Mouse (Mus musculus): ENCODE results near the gene Robo2.
"Not testable (repeated sequence)": the region's sequence is repeated elsewhere in the genome, so short reads cannot be mapped to it uniquely, and the experiment has no call there.

Gene Robo2

DNA sequence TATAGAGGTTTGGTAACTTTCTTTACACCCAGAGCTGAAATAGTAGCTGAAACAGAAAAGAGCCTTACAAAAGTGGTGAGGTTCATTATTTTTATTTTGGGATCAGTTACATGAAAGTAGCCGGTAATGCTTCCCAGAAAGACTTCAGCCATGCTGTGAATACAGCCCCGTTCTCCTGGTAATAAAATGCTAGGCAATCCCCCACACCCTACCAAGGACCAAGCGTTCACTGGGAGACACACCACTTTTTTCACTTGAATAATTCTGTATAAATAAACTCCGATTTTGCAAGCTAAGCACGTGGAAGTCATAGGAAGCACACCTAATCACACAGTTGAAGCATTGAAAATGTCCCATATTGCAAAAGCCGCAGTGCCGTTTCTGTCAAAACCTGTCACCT, 341.0 kb downstream of the Robo2 start:
- no peak for DNase-seq (ENCODE audit: low spot score in 2 of 2)

DNA sequence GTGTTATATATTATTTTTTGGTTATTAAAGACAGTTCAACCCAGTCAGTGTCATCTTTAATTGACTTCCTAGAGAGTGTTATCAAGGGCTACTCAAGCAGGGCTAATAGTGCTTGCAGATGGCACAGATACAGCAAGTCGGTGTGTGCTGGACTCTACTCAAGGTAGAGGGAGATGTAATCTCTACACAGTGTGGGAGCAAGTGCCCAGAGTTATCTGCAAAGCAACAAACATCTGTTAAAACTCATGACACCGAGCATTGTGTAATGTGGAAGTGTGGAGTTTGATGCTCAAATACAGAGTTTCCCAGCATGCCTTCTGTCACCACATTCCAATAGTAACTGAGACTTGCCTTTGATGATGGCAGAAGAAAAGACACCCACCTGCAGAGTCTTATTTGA, 345.7 kb downstream of the Robo2 start:
- no peak for DNase-seq (ENCODE audit: low spot score in 2 of 2)

DNA sequence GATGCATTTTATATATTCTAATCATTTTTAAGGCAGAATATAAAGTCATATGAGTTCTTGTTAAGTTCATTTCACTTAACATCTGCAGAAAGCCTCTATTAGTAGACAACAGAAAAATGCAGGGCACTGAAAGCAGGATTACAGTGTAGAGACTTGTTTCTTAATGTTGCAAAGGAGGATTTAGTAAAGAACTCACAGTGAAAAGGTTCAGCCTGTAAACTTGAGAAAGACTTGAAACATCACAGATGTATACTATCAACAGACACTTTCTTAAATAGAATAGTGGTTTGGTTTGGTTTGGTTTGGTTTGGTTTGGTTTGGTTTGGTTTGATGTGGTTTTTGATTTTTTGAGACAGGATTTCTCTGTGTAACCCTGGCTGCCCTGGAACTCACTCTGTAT, 349.7 kb downstream of the Robo2 start:
- no peak for DNase-seq (ENCODE audit: low spot score in 2 of 2)

- DNase-seq (ENCODE audit: low spot score in 2 of 2) = no peak
These were observed 350.1 kb downstream of the Robo2 start for GRCm38 (mm10) chr16:74061479-74061878.

DNA sequence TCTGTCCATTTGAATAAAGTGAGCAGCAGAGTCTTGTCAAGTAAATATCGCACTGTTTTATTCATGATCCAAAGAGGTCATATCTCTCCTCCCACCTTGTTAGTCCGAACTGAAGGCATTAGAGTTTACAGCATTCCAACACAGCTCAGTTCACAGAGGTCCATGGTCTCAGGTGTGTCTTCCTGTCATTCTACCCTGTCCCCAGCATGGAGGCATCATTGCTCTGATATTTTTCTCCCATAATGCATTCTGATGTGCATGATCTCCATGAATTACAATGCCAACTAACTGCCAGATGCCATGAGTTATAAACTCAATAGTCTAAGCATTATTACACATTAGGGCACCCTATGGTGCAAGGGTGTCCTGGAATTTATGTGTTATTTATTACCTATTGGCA, 354.7 kb downstream of the Robo2 start:
- no peak for DNase-seq (ENCODE audit: low spot score in 2 of 2)

GRCm38 (mm10) chr16:74056210-74056609, 355.4 kb downstream of the Robo2 start:
- no peak for DNase-seq (ENCODE audit: low spot score in 2 of 2)

DNA sequence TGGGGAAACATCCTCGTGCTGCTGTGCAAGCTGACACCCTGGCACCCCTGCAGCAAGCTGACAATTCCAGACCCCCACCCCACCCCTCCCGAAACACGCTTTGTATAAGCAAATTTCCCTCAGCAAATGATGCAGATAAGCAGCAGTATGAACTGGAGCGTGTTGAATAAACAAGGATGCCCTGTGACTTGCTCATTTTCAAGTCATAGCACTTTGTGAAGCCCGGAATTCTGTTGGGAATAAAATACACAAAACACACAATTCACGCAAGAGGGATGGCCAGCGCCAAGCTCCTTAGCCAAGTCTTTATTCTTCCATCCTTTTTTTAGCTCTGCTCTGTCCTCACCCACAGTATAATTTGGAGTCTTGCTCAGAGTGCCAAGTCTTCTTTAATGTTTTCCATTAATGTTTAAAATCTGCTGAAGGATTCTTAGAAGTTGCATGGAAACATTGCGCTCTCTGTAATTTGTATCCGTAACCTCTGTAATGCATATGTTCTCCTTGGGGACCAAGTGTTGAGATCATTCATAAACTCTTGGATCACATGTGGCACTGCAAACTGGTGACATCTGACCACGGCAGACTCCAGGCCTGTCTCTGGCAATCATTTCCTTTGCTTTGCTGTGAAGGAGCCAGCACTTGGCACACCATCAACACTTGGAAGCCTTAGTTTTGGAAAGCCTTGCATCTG, 356.4 kb downstream of the Robo2 start:
- no peak for DNase-seq (ENCODE audit: low spot score in 2 of 2)

DNA sequence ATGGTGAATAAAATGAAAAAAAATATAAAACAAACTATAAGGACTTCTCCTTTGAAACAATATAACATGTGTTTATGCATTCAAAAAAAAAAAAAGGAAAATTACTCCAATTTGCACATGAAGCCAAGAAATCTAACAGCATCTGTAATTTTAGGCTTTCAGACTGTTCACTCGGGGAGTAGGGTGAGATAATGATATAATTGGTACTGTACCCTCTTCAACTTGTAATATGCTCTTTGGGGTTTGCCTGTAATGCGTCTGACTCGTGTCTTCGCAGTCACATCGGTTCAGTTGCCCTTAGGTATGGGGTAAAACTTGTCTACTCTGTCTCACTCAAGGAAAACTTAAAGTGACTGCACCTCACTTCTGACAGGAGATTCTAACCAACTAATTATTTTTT, 362.2 kb downstream of the Robo2 start:
- no peak for DNase-seq (ENCODE audit: low spot score in 2 of 2)

- no peak for DNase-seq (ENCODE audit: low spot score in 2 of 2)
These were observed 362.6 kb downstream of the Robo2 start for GRCm38 (mm10) chr16:74048980-74049379.

- DNase-seq (ENCODE audit: low spot score in 2 of 2) = no peak
These were observed 364.4 kb downstream of the Robo2 start for GRCm38 (mm10) chr16:74047232-74047631.

DNA sequence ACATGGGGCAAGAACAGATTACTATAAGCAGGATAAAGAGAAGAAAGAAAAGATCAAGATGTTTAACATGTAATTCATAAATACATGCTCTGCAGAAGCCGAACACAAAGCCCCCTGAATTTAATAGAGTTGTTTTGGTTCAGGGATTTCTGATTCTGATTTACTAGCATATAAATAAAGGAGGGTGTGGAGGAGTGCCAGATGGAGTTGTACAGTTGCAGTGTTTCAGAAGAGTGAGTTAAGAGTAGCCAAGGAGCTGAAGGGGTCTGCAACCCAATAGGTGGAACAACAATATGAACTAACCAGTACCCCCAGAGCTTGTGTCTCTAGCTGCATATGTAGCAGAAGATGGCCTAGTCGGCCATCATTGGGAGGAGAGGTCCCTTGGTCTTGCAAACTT, 370.8 kb downstream of the Robo2 start:
- not testable (repeated sequence) for DNase-seq (ENCODE audit: low spot score in 2 of 2)

DNA sequence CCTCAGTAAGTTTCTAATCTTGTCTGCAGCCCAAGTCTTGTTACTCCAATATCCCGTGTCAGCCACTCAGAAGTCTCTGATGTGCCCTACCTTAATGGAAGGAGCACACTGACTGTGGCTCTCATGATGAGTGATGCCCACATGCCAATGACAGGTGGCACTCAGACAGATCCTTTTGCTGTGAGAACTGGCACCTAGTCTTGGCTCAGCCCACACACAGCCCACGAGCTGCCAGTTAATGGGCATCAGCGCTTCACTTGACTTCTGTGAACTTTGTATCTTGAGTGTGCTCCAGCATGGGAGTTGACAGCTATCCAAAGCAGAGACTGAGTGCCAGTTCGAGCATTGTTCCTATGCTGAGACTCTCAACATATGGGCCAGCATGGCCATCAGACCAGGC, 383.8 kb downstream of the Robo2 start:
- no peak for DNase-seq (ENCODE audit: low spot score in 2 of 2)

DNA sequence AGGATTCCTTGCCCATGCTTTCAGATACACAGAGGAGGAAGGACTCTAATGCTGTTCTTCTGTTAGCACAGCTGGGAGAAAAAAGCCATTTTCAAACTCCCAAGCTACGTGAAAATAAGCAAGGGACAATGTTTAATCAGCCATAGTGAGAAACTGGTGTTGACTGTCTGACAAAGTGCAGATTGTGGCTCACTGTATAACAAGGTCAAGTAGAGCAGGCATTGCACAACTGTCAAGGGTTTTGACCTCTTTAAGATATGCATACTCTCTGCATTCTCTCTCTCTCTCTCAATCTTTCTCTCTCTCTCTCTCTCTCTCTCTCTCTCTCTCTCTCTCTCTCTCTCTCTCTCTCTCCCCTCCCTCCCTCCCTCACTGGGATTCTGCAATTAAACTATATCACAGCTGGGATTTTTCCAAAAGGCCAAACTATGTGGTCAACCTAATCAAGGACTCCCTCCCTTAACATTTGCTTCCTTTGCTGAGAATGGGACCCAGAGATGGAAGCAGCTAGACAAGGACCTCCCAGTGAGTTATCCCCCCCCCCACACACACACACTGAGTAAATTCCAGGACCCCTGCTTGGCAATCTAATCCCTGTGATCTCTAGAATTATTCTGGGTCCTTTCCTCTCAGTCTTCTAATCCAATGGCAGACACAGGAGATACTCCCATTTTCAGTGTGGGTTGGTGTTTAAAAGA, 389.2 kb downstream of the Robo2 start:
- no peak for DNase-seq (ENCODE audit: low spot score in 2 of 2)

- no peak for DNase-seq (ENCODE audit: low spot score in 2 of 2)
These were observed 405.9 kb downstream of the Robo2 start for GRCm38 (mm10) chr16:74005767-74006166.

DNA sequence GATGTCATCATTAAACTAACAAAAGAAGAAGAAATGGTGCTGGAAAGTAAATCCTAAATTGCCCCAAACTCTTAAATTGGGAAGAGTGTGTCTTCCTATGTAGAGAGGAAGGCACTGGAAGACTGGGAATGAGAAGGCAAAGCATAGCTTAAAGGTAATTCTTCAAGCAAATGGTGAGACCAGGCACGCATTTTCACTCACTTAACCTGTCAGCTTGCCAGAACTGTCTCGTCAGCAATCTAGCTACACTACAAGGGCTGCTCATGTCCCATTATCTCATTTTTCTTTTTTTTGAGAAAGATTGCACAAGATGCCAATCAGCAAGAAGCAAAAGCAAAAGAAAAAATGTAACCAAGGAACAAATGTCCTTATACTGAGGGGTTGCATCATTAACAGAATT, 410.3 kb downstream of the Robo2 start:
- no peak for DNase-seq (ENCODE audit: low spot score in 2 of 2)

DNA sequence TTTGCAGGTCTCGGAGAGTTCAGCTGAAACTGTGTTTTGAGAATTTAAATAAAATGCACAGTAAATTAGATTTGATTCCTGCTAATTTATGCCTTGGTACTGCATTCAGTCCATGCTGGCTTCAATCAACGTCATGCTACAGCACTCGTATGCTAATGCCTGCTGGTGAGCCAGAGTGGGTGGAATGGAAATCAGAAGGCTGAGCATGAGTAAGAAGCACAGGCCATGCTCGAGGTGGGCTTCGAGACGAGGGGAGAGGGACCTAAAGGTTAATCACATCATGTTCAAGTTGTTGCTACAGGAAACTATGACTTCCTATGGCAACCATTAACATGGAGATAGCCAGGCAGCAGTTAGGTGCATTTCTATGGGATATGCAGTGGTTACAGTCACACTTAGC, 420.4 kb downstream of the Robo2 start:
- no peak for DNase-seq (ENCODE audit: low spot score in 2 of 2)

- no peak for DNase-seq (ENCODE audit: low spot score in 2 of 2)
These were observed 442.1 kb downstream of the Robo2 start for GRCm38 (mm10) chr16:73969573-73969972.

DNA sequence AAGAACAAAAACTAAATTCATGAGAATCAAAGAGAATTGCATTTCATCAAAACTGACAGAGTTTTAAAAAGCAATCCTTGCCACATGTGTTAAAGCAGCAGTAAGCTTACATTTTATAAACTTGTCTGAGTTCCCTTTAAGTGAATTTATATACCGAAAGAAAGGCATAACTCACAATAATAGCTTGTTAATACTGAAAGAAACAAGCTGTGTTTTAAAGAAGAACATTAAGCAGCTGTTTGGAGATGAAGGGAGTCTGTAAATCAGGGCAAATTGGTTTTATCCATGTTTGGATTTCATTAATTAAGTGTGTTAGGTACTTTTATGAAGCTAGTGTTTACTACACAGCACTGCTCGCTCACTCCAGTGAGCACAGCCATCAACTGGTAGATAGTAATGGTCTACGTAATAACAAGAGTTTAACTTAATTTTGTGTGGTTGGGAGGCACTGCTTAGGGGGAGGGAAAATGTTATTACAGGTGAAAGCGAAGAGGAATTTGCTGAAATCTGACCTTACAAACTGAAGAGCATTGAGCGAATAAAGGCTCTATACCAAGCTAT, 447.2 kb downstream of the Robo2 start:
- DNase-seq (ENCODE audit: low spot score in 2 of 2) = no peak

DNA sequence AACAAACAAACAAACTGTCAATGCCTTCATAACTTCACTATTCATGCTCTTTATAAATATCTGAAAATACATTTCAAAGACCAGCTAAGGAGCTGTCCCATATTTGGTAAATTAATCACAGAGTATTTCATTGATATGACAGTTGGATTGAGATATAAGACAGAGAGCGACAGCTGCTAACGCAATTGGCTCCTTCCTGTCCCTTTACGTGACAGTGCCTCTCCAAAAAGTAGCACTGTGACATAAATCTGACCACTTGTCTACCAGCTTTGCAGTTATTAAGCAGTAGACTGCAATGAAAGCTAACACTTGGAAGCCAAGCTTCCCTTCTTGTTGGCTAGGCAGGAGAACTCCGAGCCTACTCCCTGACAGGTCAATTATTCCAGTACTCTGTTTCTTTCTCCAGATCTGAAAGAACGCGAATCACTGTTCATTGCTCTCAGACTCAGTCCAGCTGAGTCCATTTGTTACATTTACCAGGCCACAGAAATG, 452.1 kb downstream of the Robo2 start:
- no peak for DNase-seq (ENCODE audit: low spot score in 2 of 2)

GRCm38 (mm10) chr16:73958524-73958846, 453.1 kb downstream of the Robo2 start:
- DNase-seq (ENCODE audit: low spot score in 2 of 2) = no peak

DNA sequence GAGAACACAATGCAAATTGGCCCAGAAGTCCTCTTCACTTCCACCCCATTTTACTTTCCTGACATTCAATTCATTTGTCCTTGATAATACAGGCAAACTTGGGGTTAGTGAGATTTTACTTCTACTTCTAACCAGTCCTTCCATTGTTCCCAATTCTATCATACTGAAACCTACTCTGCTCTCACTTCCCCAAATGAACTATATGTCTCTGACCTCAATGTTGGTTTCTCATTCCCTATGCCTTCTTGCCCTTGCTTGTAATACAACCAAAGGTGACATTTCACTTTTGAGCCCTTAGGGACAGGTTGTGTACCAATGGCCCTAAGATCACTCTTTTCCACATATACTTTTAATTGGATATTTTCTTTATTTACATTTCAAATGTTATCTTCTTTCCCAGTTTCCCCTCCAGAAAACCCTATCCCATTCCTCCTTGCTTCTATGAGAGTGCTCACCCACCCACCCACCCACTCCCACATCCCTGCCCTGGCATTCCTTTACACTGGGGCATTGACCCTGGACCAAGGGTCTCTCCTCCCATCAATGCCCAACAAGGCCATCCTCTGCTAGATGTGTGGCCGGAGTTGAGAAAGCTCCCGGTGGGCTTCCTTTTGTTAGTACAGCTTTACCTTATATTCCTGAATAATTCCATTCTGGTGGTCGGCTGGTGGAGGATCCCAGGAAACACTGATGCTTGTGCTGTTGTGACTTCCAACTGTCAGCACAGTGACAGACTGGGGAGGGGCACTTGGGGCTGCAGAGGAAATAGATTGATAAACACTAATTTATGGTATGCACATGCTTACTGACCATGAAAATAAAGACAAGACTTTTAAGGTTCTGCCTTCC, 453.7 kb downstream of the Robo2 start:
- no peak for DNase-seq (ENCODE audit: low spot score in 2 of 2)

DNA sequence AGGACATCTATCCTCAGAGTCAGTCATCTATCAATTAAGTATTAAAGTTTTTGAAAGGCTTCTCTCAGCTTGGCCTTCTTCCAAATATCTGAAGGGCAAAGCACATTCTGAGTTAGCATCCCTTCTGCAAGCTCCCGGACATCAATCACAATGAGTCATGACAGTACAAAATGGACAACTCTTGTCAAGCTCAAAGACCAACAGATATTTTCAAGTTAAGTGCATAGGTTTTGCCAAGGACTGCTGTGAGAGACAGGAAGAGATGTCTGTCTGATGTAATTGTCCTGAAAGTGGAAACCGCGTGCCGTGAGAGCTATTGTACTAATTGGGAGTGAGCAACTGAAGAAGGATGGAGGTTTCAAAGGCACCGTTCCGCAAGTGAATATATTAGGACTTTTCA, 465.5 kb downstream of the Robo2 start:
- DNase-seq (ENCODE audit: low spot score in 2 of 2) = no peak

- no peak for DNase-seq (ENCODE audit: low spot score in 2 of 2)
These were observed 471.4 kb downstream of the Robo2 start for GRCm38 (mm10) chr16:73940211-73940541.

All from natural killer cell, adult 2 months (primary cell).